Mouse (Mus musculus) hindbrain, embryonic 14.5 days (tissue): ENCODE measurements around the gene Olfr1394. TPM values are rescaled to one million over a fixed set of nuclear protein-coding genes. Genes with fewer than 3 reads are reported as not detected.

Source experiments
- ATAC-seq: fragments of 200-750 bp; cut with Nextera tagmentation; 2 replicates; pipeline ENCODE4 v1.8.0; 2017; ENCODE audit warnings: moderate number of reproducible peaks, mild to moderate bottlenecking, moderate TSS enrichment, moderate library complexity; ENCODE audit not compliant: low FRiP score
- DNase-seq: peaks from one replicate; pipeline ENCODE4 v3.0.0-alpha.2; 2015; ENCODE audit warnings: low spot score
- H3K27ac ChIP-seq: fragments of 300-500 bp; sonication (generic); 2 replicates; pipeline ENCODE4 v1.5.1; 2014; ENCODE audit warnings: mild to moderate bottlenecking, moderate library complexity
- H3K27me3 ChIP-seq: fragments of 300-500 bp; sonication (generic); 2 replicates; pipeline ENCODE4 v1.6.1; 2014; ENCODE audit warnings: mild to moderate bottlenecking, low read length, mixed read lengths; ENCODE audit not compliant: control insufficient read depth, insufficient read depth
- H3K36me3 ChIP-seq: fragments of 300-500 bp; sonication (generic); replicated peaks from 2 replicates; pipeline ENCODE4 v1.6.1; 2014; ENCODE audit not compliant: control insufficient read depth, insufficient read depth
- H3K4me1 ChIP-seq: fragments of 300-500 bp; sonication (generic); replicated peaks from 2 replicates; pipeline ENCODE4 v1.6.1; 2014; ENCODE audit warnings: antibody characterized with exemption, low read length, mixed read lengths; ENCODE audit not compliant: control insufficient read depth, insufficient read depth
- H3K4me2 ChIP-seq: fragments of 300-500 bp; sonication (generic); replicated peaks from 2 replicates; pipeline ENCODE4 v1.6.1; 2014; ENCODE audit warnings: mild to moderate bottlenecking, moderate library complexity
- H3K4me3 ChIP-seq: fragments of 300-500 bp; sonication (generic); replicated peaks from 2 replicates; pipeline ENCODE4 v1.5.1; 2014; ENCODE audit warnings: mild to moderate bottlenecking, low read length
- H3K9ac ChIP-seq: fragments of 300-500 bp; sonication (generic); 2 replicates; pipeline ENCODE4 v1.6.1; 2014
- H3K9me3 ChIP-seq: fragments of 300-500 bp; sonication (generic); 2 replicates; pipeline ENCODE4 v1.6.1; 2016; ENCODE audit warnings: low read length; ENCODE audit not compliant: control insufficient read depth
- WGBS: fragments of 180-500 bp; shearing (Covaris S2); extraction: QIAGEN DNeasy Blood & Tissue Kit; methylation state at CpG from one replicate; pipeline ENCODE4 v1.1.7; 2014; 5-methylcytosine and 5-hydroxymethylcytosine counted together
- polyA plus RNA-seq: library from polyadenylated mRNA; unstranded; fragments of >200 nt; fragmentation: Nextera tagmentation; extraction: Ambion mirVana; gene quantifications from 2 replicates; pipeline ENCODE4 v1.2.1, GENCODE M21; 2014

Olfr1394 gene
- polyA plus RNA-seq, 1 experiment from 2014 or later: not detected

DNA sequence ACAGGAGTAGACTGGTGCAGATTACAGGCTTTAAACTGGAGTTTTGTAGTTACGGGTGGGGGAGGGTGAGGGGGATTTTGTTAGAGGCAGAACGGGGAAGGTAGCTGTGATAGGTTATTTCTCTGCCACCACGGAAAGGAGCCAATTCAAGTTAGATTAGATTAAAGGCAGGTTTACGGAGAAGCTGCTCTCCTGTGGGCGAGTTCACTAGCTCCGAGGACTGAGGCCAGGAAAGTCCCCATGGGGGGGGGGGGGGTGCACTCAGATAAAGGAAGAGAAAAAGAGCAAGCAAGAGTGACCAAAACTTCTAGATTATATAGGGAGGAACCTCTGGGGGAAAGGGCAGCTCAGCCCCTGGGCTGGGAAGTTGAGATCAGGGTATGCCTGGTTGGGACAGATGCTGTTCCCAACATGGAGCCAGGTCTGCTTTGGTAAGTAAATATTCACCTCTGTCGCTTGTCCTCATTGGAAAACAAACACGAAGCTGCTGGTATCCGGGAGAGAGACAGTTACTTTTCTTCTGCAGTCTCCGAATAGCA, 48.4 kb downstream of the Olfr1394 start:
- ATAC-seq (peak; percentile 31; the same call in 1 of the 2 replicates), DNase-seq (no peak)
- Histone ChIP-seq H3K27me3 (no peaks in the 10 kb centered on the region), H3K4me1 (peaks cover 22% of the 10 kb centered on the region), H3K4me2 (peak overlapping the region; percentile 95), H3K9me3 (no peaks in the 10 kb centered on the region), H3K9ac (peak overlapping the region; percentile 97), H3K27ac (peak overlapping the region; percentile 98), H3K36me3 (peaks cover 6% of the 10 kb centered on the region), H3K4me3 (peak overlapping the region; percentile 90)
- WGBS: 8% methylated on average over 10 of the region's 10 CpGs

DNA sequence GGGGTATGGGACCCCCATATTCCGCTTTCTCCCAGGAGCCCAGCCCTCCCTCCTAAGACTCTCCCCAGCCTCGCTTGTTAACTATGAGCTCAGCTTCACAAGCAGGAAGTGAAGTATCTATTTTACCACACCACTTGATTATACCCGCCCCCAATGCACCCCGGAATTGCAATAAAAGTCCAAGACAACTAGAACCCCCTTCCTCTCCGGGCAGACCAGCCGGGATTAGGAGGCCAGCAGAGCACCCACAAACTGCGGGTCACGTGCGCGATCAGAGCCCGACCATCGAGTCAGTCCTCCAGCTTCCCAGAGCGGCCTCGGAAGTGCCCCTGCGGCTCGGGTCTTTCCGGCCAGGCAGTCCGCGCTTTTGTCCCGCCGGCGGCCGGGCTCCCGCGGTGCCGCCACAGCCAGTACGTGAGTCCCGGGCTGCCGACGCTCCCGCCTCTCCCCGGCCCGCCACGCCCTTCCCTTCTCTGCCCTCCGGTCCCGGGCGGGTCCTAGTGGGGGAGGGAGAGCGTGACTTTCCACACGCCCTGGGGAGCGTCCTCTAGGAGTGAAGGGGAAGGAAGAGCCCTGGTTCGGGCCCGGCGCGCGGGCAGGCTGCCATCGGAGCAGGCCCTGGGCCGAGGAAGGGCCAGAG, 49.1 kb downstream of the Olfr1394 start, which contains the start of gene Zfp62:
TSS of gene Zfp62 (plus strand) at position 164 of the 640 bp plus-strand sequence.
- WGBS: 0% methylated on average over 42 of the region's 47 CpGs

DNA sequence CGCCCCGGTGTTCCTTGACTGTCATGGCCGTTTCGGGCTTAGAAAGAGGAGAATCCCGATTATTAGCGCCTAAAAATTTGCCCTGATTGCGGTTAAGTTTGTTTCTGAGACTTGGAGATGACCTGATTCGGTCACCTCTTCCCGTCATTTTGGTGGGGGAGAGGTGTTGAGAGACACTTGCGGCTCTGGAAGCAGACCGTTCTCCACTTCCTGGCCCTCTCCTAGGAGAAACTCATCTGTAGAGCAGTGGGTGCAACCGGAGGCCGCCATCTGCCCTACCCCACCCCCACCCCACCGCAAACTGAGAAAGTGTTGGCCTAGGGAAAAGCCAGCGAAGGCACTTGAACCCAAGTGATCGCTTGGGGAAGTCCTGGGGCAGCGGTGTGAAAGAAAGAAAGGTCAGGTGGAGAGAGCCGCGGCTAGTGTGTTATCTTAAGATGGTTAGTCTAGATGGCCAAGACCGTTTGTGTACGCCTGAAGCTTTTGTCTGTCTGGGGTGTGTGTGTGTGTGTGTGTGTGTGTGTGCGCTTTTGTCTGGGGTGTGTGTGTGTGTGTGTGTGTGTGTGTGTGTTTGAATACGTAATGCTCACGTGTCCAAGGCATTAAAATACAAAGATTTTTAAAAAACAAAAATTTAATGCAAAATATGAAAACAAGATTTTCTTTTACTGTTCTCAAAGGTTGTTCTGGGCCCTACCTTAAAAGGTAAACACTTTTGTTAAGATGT, 49.8 kb downstream of the Olfr1394 start:
- peak overlapping the region; percentile 97 for H3K9ac ChIP-seq
- H3K36me3 ChIP-seq: peaks cover 6% of the 10 kb centered on the region
- under 1% methylated on average over 24 of the region's 24 CpGs for WGBS
- H3K4me2 ChIP-seq: peak overlapping the region; percentile 95
- H3K4me3 ChIP-seq: peak overlapping the region; percentile 90
- peak; percentile 81 for ATAC-seq
- H3K9me3 ChIP-seq: no peaks in the 10 kb centered on the region
- no peaks in the 10 kb centered on the region for H3K27me3 ChIP-seq
- DNase-seq: peak; percentile 62
- peaks cover 25% of the 10 kb centered on the region for H3K4me1 ChIP-seq
- peak overlapping the region; percentile 98 for H3K27ac ChIP-seq

More for the DNA sequence above, 49.1 kb downstream of the Olfr1394 start, which contains the start of gene Zfp62:
- DNase-seq (peak; percentile 93), ATAC-seq (peak; percentile 94)
- Histone ChIP-seq H3K36me3 (peaks cover 6% of the 10 kb centered on the region), H3K4me3 (peak within 1 kb of the TSS; percentile 90), H3K27ac (peak within 1 kb of the TSS; percentile 98), H3K9ac (peak within 1 kb of the TSS; percentile 97), H3K27me3 (no peaks in the 10 kb centered on the region), H3K4me1 (peaks cover 22% of the 10 kb centered on the region), H3K4me2 (peak within 1 kb of the TSS; percentile 95), H3K9me3 (no peaks in the 10 kb centered on the region)

DNA sequence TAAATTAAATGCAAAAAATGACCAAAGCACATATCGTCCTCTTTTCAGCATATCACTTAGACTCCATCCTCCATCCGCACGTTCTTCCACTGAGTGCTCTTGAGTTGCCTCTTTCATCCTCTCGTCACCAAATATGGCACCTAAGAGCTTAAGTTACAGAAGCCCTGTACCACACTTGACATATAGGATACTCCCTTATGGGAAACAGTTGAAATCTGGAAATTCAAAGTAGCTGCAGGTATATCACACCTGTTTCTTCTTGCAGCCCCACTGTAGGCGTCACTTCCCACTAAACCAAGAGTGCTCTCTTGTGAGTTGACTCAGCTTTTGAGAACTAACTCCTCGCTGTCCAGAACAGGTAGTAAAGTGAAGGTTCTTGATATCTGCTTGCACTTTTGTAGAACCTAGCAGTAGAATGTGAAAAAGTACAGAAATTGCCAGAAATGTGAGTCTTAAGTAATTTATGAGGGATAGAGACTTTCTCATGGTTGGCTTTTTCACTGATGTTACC, 51.0 kb downstream of the Olfr1394 start:
- ATAC-seq (no peak), DNase-seq (no peak)
- WGBS: 84% methylated on average over 6 of the region's 6 CpGs
- peak overlapping the region; percentile 97; the same call in 1 of the 2 replicates for H3K9ac ChIP-seq
- peak overlapping the region; percentile 90 for H3K4me3 ChIP-seq
- H3K27me3 ChIP-seq: no peaks in the 10 kb centered on the region
- H3K4me2 ChIP-seq: peak overlapping the region; percentile 95
- H3K9me3 ChIP-seq: no peaks in the 10 kb centered on the region
- peaks cover 6% of the 10 kb centered on the region for H3K36me3 ChIP-seq
- peaks cover 33% of the 10 kb centered on the region for H3K4me1 ChIP-seq
- H3K27ac ChIP-seq: no peak overlapping the region

DNA sequence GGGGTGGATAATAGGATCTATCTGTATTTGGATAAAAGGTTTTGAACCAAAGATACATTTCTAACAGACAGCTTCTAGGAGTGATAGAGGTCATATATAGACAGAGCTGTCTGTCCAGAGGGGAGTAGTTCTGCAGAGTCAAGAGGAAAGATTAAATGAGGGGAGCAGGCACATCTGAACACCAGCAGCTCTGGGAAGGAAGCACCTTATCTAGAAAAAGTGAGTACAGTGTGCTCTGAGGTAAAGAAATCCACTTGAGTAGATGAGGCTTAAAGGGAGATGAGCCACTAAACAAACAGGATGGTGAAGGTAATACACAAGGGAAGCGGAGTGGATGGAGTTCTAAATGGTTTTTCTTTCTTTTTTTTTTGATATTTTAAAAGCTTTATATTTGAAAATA, 53.3 kb downstream of the Olfr1394 start:
- H3K4me1 ChIP-seq: peaks cover 27% of the 10 kb centered on the region
- no peak overlapping the region for H3K4me2 ChIP-seq
- DNase-seq: no peak
- 96% methylated on average over 1 of the region's 1 CpGs for WGBS
- peaks cover 6% of the 10 kb centered on the region for H3K36me3 ChIP-seq
- H3K4me3 ChIP-seq: no peak overlapping the region
- no peaks in the 10 kb centered on the region for H3K27me3 ChIP-seq
- ATAC-seq: no peak
- H3K9me3 ChIP-seq: no peaks in the 10 kb centered on the region
- no peak overlapping the region for H3K9ac ChIP-seq
- no peak overlapping the region for H3K27ac ChIP-seq

Other genes starting within 250 kb of the Olfr1394 start
- 2.0 and 2.1 TPM in 2 replicates for gene Psme2b, start 208.2 kb upstream of the Olfr1394 start, polyA plus RNA-seq
- not detected in 2 replicates for gene Olfr56, start 175.5 kb upstream of the Olfr1394 start, polyA plus RNA-seq
- 0.39 and 0.51 TPM in 2 replicates for gene 9930111J21Rik1, start 175.0 kb upstream of the Olfr1394 start, polyA plus RNA-seq
- gene Gm12185, start 162.2 kb upstream of the Olfr1394 start, polyA plus RNA-seq: 0.08 TPM in 1 of 2 replicates, not detected in the other
- gene Tgtp1, start 160.2 kb upstream of the Olfr1394 start, polyA plus RNA-seq: not detected in 2 replicates
- 0.21 and 0.41 TPM in 2 replicates for gene 9930111J21Rik2, start 103.1 kb upstream of the Olfr1394 start, polyA plus RNA-seq
- not detected in 2 replicates for gene Tgtp2, start 90.2 kb upstream of the Olfr1394 start, polyA plus RNA-seq
- 0.95 and 1.0 TPM in 2 replicates for gene Ifi47, start 77.8 kb upstream of the Olfr1394 start, polyA plus RNA-seq
- not detected in 2 replicates for gene Olfr1396, start 39.5 kb upstream of the Olfr1394 start, polyA plus RNA-seq
- gene Olfr1395, start 12.1 kb upstream of the Olfr1394 start, polyA plus RNA-seq: not detected in 2 replicates
- gene Btnl9, start 32.8 kb downstream of the Olfr1394 start, polyA plus RNA-seq: 0.05 and 0.11 TPM in 2 replicates
- 46.8 and 48.2 TPM in 2 replicates for gene Zfp62, start 48.9 kb downstream of the Olfr1394 start, polyA plus RNA-seq
- 31.0 and 31.1 TPM in 2 replicates for gene Mgat1, start 89.8 kb downstream of the Olfr1394 start, polyA plus RNA-seq
- gene Olfr1393, start 123.9 kb downstream of the Olfr1394 start, polyA plus RNA-seq: not detected in 2 replicates
- not detected in 2 replicates for gene Olfr1392, start 130.9 kb downstream of the Olfr1394 start, polyA plus RNA-seq
- gene Olfr10, start 150.4 kb downstream of the Olfr1394 start, polyA plus RNA-seq: 0.07 TPM in 1 of 2 replicates, not detected in the other
- not detected in 2 replicates for gene Olfr1391, start 168.4 kb downstream of the Olfr1394 start, polyA plus RNA-seq
- not detected in 2 replicates for gene Olfr1390, start 180.8 kb downstream of the Olfr1394 start, polyA plus RNA-seq